Mouse (Mus musculus) liver, embryonic 14 days (tissue): ENCODE results near the gene Psmd12. TPM values are rescaled to one million over a fixed set of nuclear protein-coding genes. Genes with fewer than 3 reads are reported as not detected.

Experiments used
- polyA plus RNA-seq: library from polyadenylated mRNA; depleted of rRNA; stranded (reverse); fragments of >200 nt; gene quantifications from 2 replicates; pipeline ENCODE4 v1.2.3, GENCODE M21; 2012; rRNA removed

The Psmd12 gene
- polyA plus RNA-seq: 47.1 and 53.5 TPM in 2 replicates

GRCm38 (mm10) chr11:107479053-107479861 lies at the start of gene Psmd12:
TSS of gene Psmd12 (plus strand) at chr11:107479484.

GRCm38 (mm10) chr11:107470521-107471041 lies 8.7 kb upstream of the Psmd12 start, which contains the start of gene Pitpnc1:
TSS of gene Pitpnc1 (minus strand) at chr11:107470699.

GRCm38 (mm10) chr11:107547351-107548203 lies 68.3 kb downstream of the Psmd12 start, which contains the start of gene Helz:
TSS of gene Helz (plus strand) at chr11:107547930.

Other genes with a start within 250 kb of the Psmd12 start
- 3.3 and 3.9 TPM in 2 replicates for gene Pitpnc1, start 8.8 kb upstream of the Psmd12 start, polyA plus RNA-seq
- 3.4 TPM in 2 replicates for gene Helz, start 68.4 kb downstream of the Psmd12 start, polyA plus RNA-seq
- 0.24 TPM in 1 of 2 replicates, not detected in the other for gene Cacng1, start 237.0 kb downstream of the Psmd12 start, polyA plus RNA-seq